Mouse (Mus musculus) MEL (cell line): ENCODE measurements around the gene Batf3.

ENCODE experiments used
- CTCF ChIP-seq, 3 experiments: IDR thresholded peaks in 2 of 3; conservative IDR thresholded peaks in 1 of 3; 2 replicates each; pipeline ENCODE4 v1.5.1; 2011 to 2012; ENCODE audit warnings: low read length in 3 of 3, low read depth in 2 of 3, mild to moderate bottlenecking in 2 of 3, improper control_type of control experiment in 1 of 3, inconsistent platforms in 1 of 3, mixed read lengths in 1 of 3, moderate library complexity in 1 of 3; ENCODE audit not compliant: control insufficient read depth in 1 of 3, insufficient read depth in 1 of 3, poor library complexity in 1 of 3, severe bottlenecking in 1 of 3
- KAT2A ChIP-seq: conservative IDR thresholded peaks from 2 replicates; pipeline ENCODE4 v1.6.1; 2012; ENCODE audit warnings: low read depth, low read length, improper control_type of control experiment, inconsistent platforms
- RCOR1 ChIP-seq: IDR thresholded peaks from 2 replicates; pipeline ENCODE4 v1.6.1; 2012; ENCODE audit warnings: low read depth, mild to moderate bottlenecking, inconsistent platforms, low read length, improper control_type of control experiment
- SIN3A ChIP-seq: IDR thresholded peaks from 2 replicates; pipeline ENCODE4 v1.6.1; 2012; ENCODE audit warnings: low read length, improper control_type of control experiment, inconsistent platforms
- UBTF ChIP-seq: IDR thresholded peaks from 2 replicates; pipeline ENCODE4 v1.6.1; 2012; ENCODE audit warnings: low read depth, mild to moderate bottlenecking, inconsistent platforms, low read length, improper control_type of control experiment, moderate library complexity, borderline replicate concordance; ENCODE audit not compliant: insufficient read depth

DNA sequence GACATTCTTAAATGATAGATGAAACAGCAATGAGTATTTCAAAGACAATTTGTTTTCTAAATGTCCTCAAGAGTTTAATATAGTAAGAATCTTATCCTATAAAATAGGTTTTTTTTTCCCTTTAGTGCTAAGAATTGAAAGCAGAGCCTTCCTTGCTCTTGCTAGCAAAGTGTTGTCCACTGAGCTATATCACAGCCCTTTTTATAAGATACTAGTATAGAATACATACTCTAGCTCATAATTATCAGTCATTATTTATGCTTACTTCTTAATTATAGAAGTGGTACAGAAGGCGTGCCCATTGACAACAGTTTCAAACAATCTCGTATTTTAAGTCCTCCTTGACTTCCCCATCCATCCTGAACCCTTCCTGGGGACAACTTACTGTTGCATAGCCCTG is 33.1 kb upstream of the Batf3 start:
- TF ChIP-seq KAT2A (no peak), CTCF (IDR thresholded peaks at IDR 0.05 in 2 of 3, conservative IDR thresholded peaks at IDR 0.05 in 1 of 3; ENCODE audit: control insufficient read depth in 1 of 3, insufficient read depth in 1 of 3, low read depth in 2 of 3, low read length in 3 of 3, poor library complexity in 1 of 3, severe bottlenecking in 1 of 3) (no peak; a peak in 1 of 6 replicates), RCOR1 (no peak), UBTF (no peak), SIN3A (no peak)
